Mouse (Mus musculus) splenic B cell, adult 2 months (primary cell): ENCODE results near the gene Nrcam.

Source experiments
- DNase-seq: peaks from one replicate; pipeline ENCODE4 v3.0.0-alpha.2; 2011; ENCODE audit warnings: low read depth, low spot score
- H3K27me3 ChIP-seq: 2 replicates; pipeline ENCODE4 v1.6.1; 2012; ENCODE audit warnings: mild to moderate bottlenecking, low read length, moderate library complexity, mixed read lengths; ENCODE audit not compliant: control insufficient read depth, poor library complexity, insufficient read depth, severe bottlenecking
- H3K36me3 ChIP-seq: 2 replicates; pipeline ENCODE4 v1.6.1; 2012; ENCODE audit warnings: mild to moderate bottlenecking, low read length, moderate library complexity, mixed read lengths; ENCODE audit not compliant: control insufficient read depth, poor library complexity, insufficient read depth, severe bottlenecking

The Nrcam gene

DNA sequence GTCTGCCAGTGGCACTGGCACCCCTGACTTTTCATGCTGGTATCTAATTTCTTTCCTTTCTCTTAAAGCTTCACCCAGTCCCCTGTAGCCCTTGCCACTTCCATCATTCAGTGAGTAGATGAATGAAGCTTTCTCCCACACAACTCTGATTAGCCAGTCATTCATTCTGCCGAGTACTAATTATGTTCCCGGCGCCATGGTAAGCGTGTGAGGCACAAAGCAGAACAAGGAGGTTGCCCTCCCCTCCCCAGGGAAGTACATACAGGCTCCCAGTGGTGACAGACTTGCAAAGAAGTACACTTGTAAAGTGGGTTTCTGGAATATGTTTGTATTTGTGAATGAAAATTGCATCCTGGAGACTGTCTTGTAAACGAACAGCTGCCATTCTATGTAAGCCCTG, 170.2 kb downstream of the Nrcam start:
- no peak for DNase-seq
- Histone ChIP-seq H3K27me3 (no peaks in the 10 kb centered on the region), H3K36me3 (no peaks in the 10 kb centered on the region)

- no peaks in the 10 kb centered on the region for H3K27me3 ChIP-seq
- no peak for DNase-seq
- no peaks in the 10 kb centered on the region for H3K36me3 ChIP-seq
Measured at GRCm38 (mm10) chr12:44501807-44502487, 173.3 kb downstream of the Nrcam start.

DNA sequence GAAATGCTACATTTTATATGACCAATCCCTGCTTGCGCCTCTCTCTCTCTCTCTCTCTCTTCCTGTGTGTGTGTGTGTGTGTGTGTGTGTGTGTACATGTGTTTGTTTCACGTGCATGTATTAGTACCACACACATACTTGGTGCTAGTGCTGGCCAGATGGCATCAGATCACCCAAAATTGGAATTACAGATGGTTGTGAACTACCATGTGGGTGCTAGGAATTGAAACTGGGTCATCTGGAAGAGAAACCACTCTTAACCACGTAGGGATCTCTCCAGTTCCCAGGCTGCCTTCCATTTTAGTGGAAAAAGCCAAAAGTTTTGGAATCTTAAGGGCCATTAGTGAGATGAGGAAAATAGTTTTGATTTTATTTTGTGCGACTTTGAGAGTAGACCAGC, 175.1 kb downstream of the Nrcam start:
- no peaks in the 10 kb centered on the region for H3K36me3 ChIP-seq
- H3K27me3 ChIP-seq: no peaks in the 10 kb centered on the region
- DNase-seq: no peak

- DNase-seq: no peak
- Histone ChIP-seq H3K27me3 (no peaks in the 10 kb centered on the region), H3K36me3 (no peaks in the 10 kb centered on the region)
Measured at GRCm38 (mm10) chr12:44508635-44509034, 179.9 kb downstream of the Nrcam start.

DNA sequence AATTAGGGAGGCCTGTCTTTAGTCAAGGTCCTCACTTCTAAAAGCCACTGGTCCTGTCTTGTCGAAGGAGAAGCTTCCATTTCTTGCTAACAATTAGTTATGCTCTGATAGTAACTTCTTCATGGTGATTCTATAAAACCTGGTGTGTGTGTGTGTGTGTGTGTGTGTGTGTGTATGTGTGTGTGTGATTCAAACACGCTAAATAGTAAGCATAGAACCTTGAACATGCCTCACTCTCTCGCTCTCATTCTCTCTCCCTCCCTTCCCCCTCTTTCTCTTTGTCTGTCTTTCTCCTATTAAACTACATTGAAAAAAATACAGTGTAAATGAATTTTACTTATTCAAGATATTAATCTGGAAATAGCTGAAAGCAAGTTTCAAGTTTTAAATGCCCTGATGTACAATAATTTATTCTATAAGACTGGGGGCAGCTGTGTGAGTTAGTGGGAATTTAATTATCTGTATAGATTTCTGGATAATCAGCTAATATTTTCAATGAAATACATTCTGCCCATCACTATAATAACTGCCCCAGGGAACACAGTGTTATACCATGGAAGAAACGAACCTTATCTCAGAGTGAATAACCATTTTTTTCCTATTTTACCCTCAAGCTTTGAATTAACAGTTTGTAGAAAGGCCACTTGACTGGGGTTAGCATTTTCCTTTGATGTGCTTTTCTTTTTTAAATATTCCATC, 180.9 kb downstream of the Nrcam start:
- no peaks in the 10 kb centered on the region for H3K36me3 ChIP-seq
- H3K27me3 ChIP-seq: no peaks in the 10 kb centered on the region

DNA sequence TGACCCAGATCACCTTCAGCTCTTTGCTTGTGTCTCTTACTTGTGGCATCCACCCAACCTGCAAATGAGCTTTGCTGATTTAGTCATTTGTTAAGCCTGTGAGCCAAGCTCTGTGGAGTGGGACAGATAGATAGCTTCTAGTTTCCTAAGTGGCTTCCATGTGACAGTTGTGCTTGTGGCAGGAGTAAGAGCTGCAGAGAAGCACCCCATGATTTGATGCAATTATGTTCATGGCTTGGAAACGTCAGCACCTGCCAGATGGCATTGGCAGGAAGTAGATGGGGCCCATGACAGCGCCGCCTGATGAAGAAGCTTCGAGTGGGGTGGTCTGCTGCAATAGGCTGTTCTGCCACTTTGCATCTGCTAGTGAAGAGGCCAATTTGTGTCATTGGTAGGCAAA, 186.4 kb downstream of the Nrcam start:
- no peaks in the 10 kb centered on the region for H3K36me3 ChIP-seq
- H3K27me3 ChIP-seq: no peaks in the 10 kb centered on the region
- DNase-seq: no peak

More for the DNA sequence above, 180.9 kb downstream of the Nrcam start:
- DNase-seq: no peak

GRCm38 (mm10) chr12:44519440-44520141, 190.9 kb downstream of the Nrcam start:
- Histone ChIP-seq H3K27me3 (no peaks in the 10 kb centered on the region), H3K36me3 (no peaks in the 10 kb centered on the region)
- no peak for DNase-seq

DNA sequence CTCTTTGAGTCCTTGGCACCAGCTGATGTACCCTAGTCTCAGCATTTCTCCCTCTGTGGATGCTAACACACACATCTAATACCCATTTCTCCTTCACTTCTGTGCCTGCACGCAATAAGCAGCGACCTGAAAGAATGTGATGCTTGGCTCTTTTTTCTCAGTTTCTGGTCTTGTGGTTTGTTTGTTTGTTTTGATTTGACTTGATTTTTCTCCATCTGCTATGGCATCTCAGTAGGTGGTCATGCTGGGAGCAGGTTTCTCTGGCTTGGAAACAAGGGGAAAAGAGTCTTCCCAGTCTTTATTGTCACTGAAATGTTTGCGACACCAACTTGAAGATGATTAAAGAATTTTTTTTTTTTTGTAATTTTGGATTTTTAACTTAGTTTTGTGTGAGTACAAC, 192.8 kb downstream of the Nrcam start:
- Histone ChIP-seq H3K36me3 (no peaks in the 10 kb centered on the region), H3K27me3 (no peaks in the 10 kb centered on the region)
- DNase-seq: no peak

- DNase-seq: no peak
- H3K27me3 ChIP-seq: no peaks in the 10 kb centered on the region
- H3K36me3 ChIP-seq: no peaks in the 10 kb centered on the region
Measured at GRCm38 (mm10) chr12:44524621-44525565, 196.2 kb downstream of the Nrcam start.

- DNase-seq: no peak
Measured at GRCm38 (mm10) chr12:44528391-44529016, 199.8 kb downstream of the Nrcam start.

DNA sequence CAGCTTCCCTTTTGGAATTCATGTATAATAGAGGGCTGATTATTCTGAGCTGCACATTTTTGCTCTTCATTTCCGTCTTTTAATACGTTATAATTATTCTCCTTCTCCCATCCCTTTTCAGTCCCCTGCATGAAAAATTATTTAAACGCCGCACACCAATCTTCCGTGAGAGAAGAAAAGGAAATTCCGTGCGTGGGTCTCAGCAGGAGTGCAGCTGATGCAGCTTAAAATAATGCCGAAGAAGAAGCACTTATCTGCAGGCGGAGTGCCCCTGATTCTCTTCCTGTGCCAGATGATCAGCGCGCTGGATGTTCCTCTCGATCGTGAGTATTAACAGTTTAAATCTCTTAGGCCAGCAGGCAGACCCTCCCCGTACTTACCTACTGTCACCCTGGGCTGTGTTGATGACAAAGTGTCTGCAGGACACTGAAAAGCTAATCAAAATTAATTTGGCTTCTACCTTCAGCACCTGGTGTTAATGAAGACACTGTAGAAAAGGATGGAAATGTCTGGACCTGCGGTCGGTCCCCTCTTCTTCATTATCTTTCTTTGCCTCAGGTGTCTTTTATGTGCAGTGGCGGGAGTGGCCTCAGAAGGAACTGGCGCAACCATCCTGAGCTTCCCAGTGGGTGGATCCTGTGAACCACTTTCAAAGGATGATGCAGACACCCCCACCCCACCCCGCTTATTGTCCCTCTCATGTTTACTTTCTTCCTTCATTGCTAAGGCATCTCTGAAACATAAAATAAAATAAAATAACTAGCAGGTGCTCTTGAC, 203.8 kb downstream of the Nrcam start:
- DNase-seq: no peak
- Histone ChIP-seq H3K27me3 (no peaks in the 10 kb centered on the region), H3K36me3 (no peaks in the 10 kb centered on the region)

More at GRCm38 (mm10) chr12:44528391-44529016, 199.8 kb downstream of the Nrcam start:
- Histone ChIP-seq H3K27me3 (no peaks in the 10 kb centered on the region), H3K36me3 (no peaks in the 10 kb centered on the region)

GRCm38 (mm10) chr12:44534100-44534633, 205.5 kb downstream of the Nrcam start:
- Histone ChIP-seq H3K27me3 (no peaks in the 10 kb centered on the region), H3K36me3 (no peaks in the 10 kb centered on the region)
- DNase-seq: no peak

- DNase-seq: no peak
- Histone ChIP-seq H3K27me3 (no peaks in the 10 kb centered on the region), H3K36me3 (no peaks in the 10 kb centered on the region)
Measured at GRCm38 (mm10) chr12:44535623-44536022, 206.9 kb downstream of the Nrcam start.
